ENCODE assay signal across 18 mouse cellular contexts in genomic region chr4:151229073-151229472, GRCm38 (mm10).
DNase-seq lines count a peak whose midpoint lies in the region; ATAC-seq and TF ChIP-seq lines count a peak whose summit lies in the region.
"Had no signal": no experiment of that assay in that cellular context is flagged by ENCODE, and none has a peak within 500 bp of the region (broad histone marks: within the 10 kb centered on the region; RNA-seq: fewer than 3 reads in every experiment).

No protein-coding gene starts in this region.

- ATAC-seq in lung, embryonic 15.5 days (ENCODE audit: borderline replicate concordance, extremely low read depth, low FRiP score, low TSS enrichment): 0 out of 2 replicates have a peak, but pooled peaks have one; percentile 28
- ATAC-seq in stomach, embryonic 16.5 days (ENCODE audit: insufficient read depth, low FRiP score): 0 out of 2 replicates have a peak, but pooled peaks have one; percentile 16
- no peak for ATAC-seq in stomach, postnatal 0 days (ENCODE audit: low FRiP score, low TSS enrichment)
- ATAC-seq: forebrain, embryonic 15.5 days had no signal

- no peak for DNase-seq in lung, adult 18-20 months
- no peak for DNase-seq in stomach, postnatal 0 days (ENCODE audit: low spot score)
- peak; percentile 29 for DNase-seq in R1 (ENCODE audit: low read depth, low spot score)
- no peak for DNase-seq in right cerebral cortex, postnatal 10 days (ENCODE audit: low spot score in 2 of 2)
- DNase-seq: adrenal gland, postnatal 10 days; cerebellum, adult 11 months; cerebellum, adult 8-10 months; cerebellum, postnatal 14 days; embryo, embryonic 11 days; gastrocnemius, postnatal 36 days; heart, adult 11 months; heart, postnatal 36 days had no signal

- H3K4me2 ChIP-seq in lung, embryonic 15.5 days: no peak overlapping the region
- H3K4me2 ChIP-seq in stomach, embryonic 16.5 days (ENCODE audit: low read depth, low read length): no peak overlapping the region
- no peak overlapping the region for H3K4me2 ChIP-seq in stomach, postnatal 0 days (replicated peaks; ENCODE audit: low read depth)
- H3K4me2 ChIP-seq: embryonic facial prominence, embryonic 12.5 days; forebrain, embryonic 15.5 days; heart, embryonic 13.5 days; hindbrain, embryonic 12.5 days had no signal

- no peak overlapping the region for H3K4me3 ChIP-seq in lung, embryonic 15.5 days
- H3K4me3 ChIP-seq in stomach, embryonic 16.5 days (replicated peaks; ENCODE audit: low read length): no peak overlapping the region
- no peak overlapping the region for H3K4me3 ChIP-seq in stomach, postnatal 0 days (ENCODE audit: low read depth, low read length)
- H3K4me3 ChIP-seq: embryonic facial prominence, embryonic 12.5 days; forebrain, embryonic 15.5 days; heart, embryonic 13.5 days; hindbrain, embryonic 12.5 days had no signal

- H3K9me3 ChIP-seq in lung, embryonic 15.5 days: no peaks in the 10 kb centered on the region
- no peaks in the 10 kb centered on the region for H3K9me3 ChIP-seq in stomach, embryonic 16.5 days (replicated peaks; ENCODE audit: control insufficient read depth, low read length)
- no peaks in the 10 kb centered on the region for H3K9me3 ChIP-seq in stomach, postnatal 0 days (ENCODE audit: control insufficient read depth, low read length)
- H3K9me3 ChIP-seq: embryonic facial prominence, embryonic 12.5 days; forebrain, embryonic 15.5 days; heart, embryonic 13.5 days; hindbrain, embryonic 12.5 days had no signal

- no peak for TF ChIP-seq EP300 in stomach, postnatal 0 days (optimal IDR thresholded peaks at IDR 0.05)

- no peak overlapping the region for H3K9ac ChIP-seq in lung, embryonic 15.5 days
- H3K9ac ChIP-seq in stomach, embryonic 16.5 days (ENCODE audit: low read length): no peak overlapping the region
- H3K9ac ChIP-seq in stomach, postnatal 0 days (ENCODE audit: low read length): no peak overlapping the region
- H3K9ac ChIP-seq: embryonic facial prominence, embryonic 12.5 days; forebrain, embryonic 15.5 days; heart, embryonic 13.5 days; hindbrain, embryonic 12.5 days had no signal

- H3K36me3 ChIP-seq in lung, embryonic 15.5 days: no peaks in the 10 kb centered on the region
- no peaks in the 10 kb centered on the region for H3K36me3 ChIP-seq in stomach, embryonic 16.5 days (ENCODE audit: control insufficient read depth, insufficient read depth, low read length)
- no peaks in the 10 kb centered on the region for H3K36me3 ChIP-seq in stomach, postnatal 0 days (ENCODE audit: control insufficient read depth, insufficient read depth, low read length)
- H3K36me3 ChIP-seq: embryonic facial prominence, embryonic 12.5 days; forebrain, embryonic 15.5 days; heart, embryonic 13.5 days; hindbrain, embryonic 12.5 days had no signal

- TF ChIP-seq CTCF in stomach, postnatal 0 days (IDR thresholded peaks at IDR 0.05; ENCODE audit: low read depth): no peak

- H3K4me1 ChIP-seq in lung, embryonic 15.5 days: no peaks in the 10 kb centered on the region
- no peaks in the 10 kb centered on the region for H3K4me1 ChIP-seq in stomach, embryonic 16.5 days (ENCODE audit: control insufficient read depth, insufficient read depth, low read length)
- H3K4me1 ChIP-seq in stomach, postnatal 0 days (replicated peaks; ENCODE audit: control insufficient read depth, insufficient read depth): no peaks in the 10 kb centered on the region
- H3K4me1 ChIP-seq: embryonic facial prominence, embryonic 12.5 days had no signal

- 36% methylated on average over 6 of the region's 6 CpGs for WGBS in lung, embryonic 15.5 days
- WGBS in stomach, embryonic 16.5 days: 40% methylated on average over 6 of the region's 6 CpGs
- WGBS in stomach, postnatal 0 days: 47% methylated on average over 6 of the region's 6 CpGs

- H3K27me3 ChIP-seq in lung, embryonic 15.5 days: no peaks in the 10 kb centered on the region
- no peaks in the 10 kb centered on the region for H3K27me3 ChIP-seq in stomach, embryonic 16.5 days (ENCODE audit: control insufficient read depth, insufficient read depth, low read length)
- H3K27me3 ChIP-seq in stomach, postnatal 0 days (ENCODE audit: control insufficient read depth, insufficient read depth, low read length): no peaks in the 10 kb centered on the region
- H3K27me3 ChIP-seq: embryonic facial prominence, embryonic 12.5 days; forebrain, embryonic 15.5 days had no signal

- H3K27ac ChIP-seq in lung, embryonic 15.5 days: no peak overlapping the region
- no peak overlapping the region for H3K27ac ChIP-seq in stomach, embryonic 16.5 days (ENCODE audit: low read length)
- no peak overlapping the region for H3K27ac ChIP-seq in stomach, postnatal 0 days (replicated peaks)
- H3K27ac ChIP-seq: embryonic facial prominence, embryonic 12.5 days; forebrain, embryonic 15.5 days; heart, embryonic 13.5 days; hindbrain, embryonic 12.5 days had no signal
